Mouse (Mus musculus): ENCODE measurements around the gene Zfp689.

DNA sequence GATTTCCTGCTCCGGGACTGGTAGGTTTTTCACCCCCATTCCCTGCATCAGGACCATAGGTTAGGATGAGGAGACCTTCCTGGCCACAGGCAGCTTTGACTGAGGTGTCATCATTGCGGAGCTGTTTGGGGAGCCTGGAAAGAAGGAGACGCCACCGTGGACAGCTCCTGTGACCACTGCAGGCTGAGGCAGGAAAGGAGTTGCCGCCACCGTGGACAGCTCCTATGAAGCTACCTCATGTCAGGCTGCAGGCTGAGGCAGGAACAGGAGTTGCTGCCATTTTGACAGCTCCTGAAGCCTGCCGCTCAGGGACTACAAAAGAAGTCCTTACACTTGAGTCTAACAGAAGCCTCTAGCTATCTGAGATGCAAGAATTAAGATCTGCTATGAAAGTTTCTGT, 5.9 kb upstream of the Zfp689 start:
- TF ChIP-seq CTCF (IDR thresholded peaks at IDR 0.05; ENCODE audit: low read depth, low read length) (no peak), POLR2A (IDR thresholded peaks at IDR 0.05; ENCODE audit: extremely low read depth, insufficient read depth, low read length) (no peak)

Measured in liver, adult 2 months (tissue).